Mouse (Mus musculus): ENCODE results near the gene Esyt2. TPM values are rescaled to one million over a fixed set of nuclear protein-coding genes. Genes with fewer than 3 reads are reported as not detected.

Esyt2 gene
- polyA plus RNA-seq, 1 experiment from 2014 or later = 20.9 TPM

- H3K4me2 ChIP-seq = no peak overlapping the region
- ATAC-seq (replicated peaks; ENCODE audit: low FRiP score) = no peak
- no peak overlapping the region for H3K9ac ChIP-seq (ENCODE audit: low read depth, low read length)
- no peaks in the 10 kb centered on the region for H3K27me3 ChIP-seq (replicated peaks; ENCODE audit: control insufficient read depth, insufficient read depth, low read length)
- no peak overlapping the region for H3K27ac ChIP-seq (ENCODE audit: low read depth, low read length)
- 75% methylated on average over 3 of the region's 3 CpGs for WGBS
- no peak overlapping the region for H3K4me3 ChIP-seq (ENCODE audit: low read depth, low read length)
- no peaks in the 10 kb centered on the region for H3K9me3 ChIP-seq (ENCODE audit: control insufficient read depth, low read length)
- H3K36me3 ChIP-seq (ENCODE audit: control insufficient read depth, insufficient read depth, low read length) = no peaks in the 10 kb centered on the region
- H3K4me1 ChIP-seq (replicated peaks; ENCODE audit: control insufficient read depth, insufficient read depth, low read length) = no peaks in the 10 kb centered on the region
- DNase-seq (ENCODE audit: low spot score) = no peak
These were observed 34.5 kb downstream of the Esyt2 start for GRCm38 (mm10) chr12:116315498-116315897.

GRCm38 (mm10) chr12:116317818-116318217 lies 36.8 kb downstream of the Esyt2 start:
- no peak overlapping the region for H3K27ac ChIP-seq (ENCODE audit: low read depth, low read length)
- H3K4me3 ChIP-seq (ENCODE audit: low read depth, low read length) = no peak overlapping the region
- no peaks in the 10 kb centered on the region for H3K4me1 ChIP-seq (replicated peaks; ENCODE audit: control insufficient read depth, insufficient read depth, low read length)
- no peaks in the 10 kb centered on the region for H3K36me3 ChIP-seq (ENCODE audit: control insufficient read depth, insufficient read depth, low read length)
- no peaks in the 10 kb centered on the region for H3K27me3 ChIP-seq (replicated peaks; ENCODE audit: control insufficient read depth, insufficient read depth, low read length)
- no peak overlapping the region for H3K9ac ChIP-seq (ENCODE audit: low read depth, low read length)
- no peaks in the 10 kb centered on the region for H3K9me3 ChIP-seq (ENCODE audit: control insufficient read depth, low read length)
- no peak overlapping the region for H3K4me2 ChIP-seq
- DNase-seq (ENCODE audit: low spot score) (no peak), ATAC-seq (replicated peaks; ENCODE audit: low FRiP score) (no peak)
- 60% methylated on average over 1 of the region's 1 CpGs for WGBS

GRCm38 (mm10) chr12:116325545-116325944 lies 44.5 kb downstream of the Esyt2 start:
- DNase-seq (ENCODE audit: low spot score) (no peak), ATAC-seq (replicated peaks; ENCODE audit: low FRiP score) (no peak)
- H3K27ac ChIP-seq (ENCODE audit: low read depth, low read length) = no peak overlapping the region
- H3K36me3 ChIP-seq (ENCODE audit: control insufficient read depth, insufficient read depth, low read length) = peaks cover 4% of the 10 kb centered on the region; the same call in 1 of the 2 replicates
- no peaks in the 10 kb centered on the region for H3K4me1 ChIP-seq (replicated peaks; ENCODE audit: control insufficient read depth, insufficient read depth, low read length)
- WGBS = 84% methylated on average over 4 of the region's 4 CpGs
- no peaks in the 10 kb centered on the region for H3K27me3 ChIP-seq (replicated peaks; ENCODE audit: control insufficient read depth, insufficient read depth, low read length)
- H3K9ac ChIP-seq (ENCODE audit: low read depth, low read length) = no peak overlapping the region
- no peak overlapping the region for H3K4me2 ChIP-seq
- H3K4me3 ChIP-seq (ENCODE audit: low read depth, low read length) = no peak overlapping the region
- H3K9me3 ChIP-seq (ENCODE audit: control insufficient read depth, low read length) = no peaks in the 10 kb centered on the region

- Histone ChIP-seq H3K4me1 (replicated peaks; ENCODE audit: control insufficient read depth, insufficient read depth, low read length) (no peaks in the 10 kb centered on the region), H3K36me3 (ENCODE audit: control insufficient read depth, insufficient read depth, low read length) (peaks cover 4% of the 10 kb centered on the region; the same call in 1 of the 2 replicates), H3K27me3 (replicated peaks; ENCODE audit: control insufficient read depth, insufficient read depth, low read length) (no peaks in the 10 kb centered on the region), H3K4me2 (no peak overlapping the region), H3K4me3 (ENCODE audit: low read depth, low read length) (no peak overlapping the region), H3K9ac (ENCODE audit: low read depth, low read length) (no peak overlapping the region), H3K9me3 (ENCODE audit: control insufficient read depth, low read length) (no peaks in the 10 kb centered on the region), H3K27ac (ENCODE audit: low read depth, low read length) (no peak overlapping the region)
- ATAC-seq (replicated peaks; ENCODE audit: low FRiP score) (no peak), DNase-seq (ENCODE audit: low spot score) (no peak)
- 75% methylated on average over 1 of the region's 1 CpGs for WGBS
These were observed 45.2 kb downstream of the Esyt2 start for GRCm38 (mm10) chr12:116326159-116326558.

- Histone ChIP-seq H3K4me1 (replicated peaks; ENCODE audit: control insufficient read depth, insufficient read depth, low read length) (no peaks in the 10 kb centered on the region), H3K27me3 (replicated peaks; ENCODE audit: control insufficient read depth, insufficient read depth, low read length) (no peaks in the 10 kb centered on the region), H3K27ac (ENCODE audit: low read depth, low read length) (no peak overlapping the region), H3K9me3 (ENCODE audit: control insufficient read depth, low read length) (no peaks in the 10 kb centered on the region), H3K4me3 (ENCODE audit: low read depth, low read length) (no peak overlapping the region), H3K4me2 (no peak overlapping the region), H3K36me3 (ENCODE audit: control insufficient read depth, insufficient read depth, low read length) (no peaks in the 10 kb centered on the region; the same call in 1 of the 2 replicates), H3K9ac (ENCODE audit: low read depth, low read length) (no peak overlapping the region)
- DNase-seq (ENCODE audit: low spot score) = no peak
- WGBS = 79% methylated on average over 5 of the region's 5 CpGs
- ATAC-seq (replicated peaks; ENCODE audit: low FRiP score) = no peak
These were observed 53.3 kb downstream of the Esyt2 start for GRCm38 (mm10) chr12:116334253-116334652.

- Histone ChIP-seq H3K9ac (ENCODE audit: low read depth, low read length) (no peak overlapping the region), H3K36me3 (ENCODE audit: control insufficient read depth, insufficient read depth, low read length) (no peaks in the 10 kb centered on the region; the same call in 1 of the 2 replicates), H3K4me3 (ENCODE audit: low read depth, low read length) (no peak overlapping the region), H3K27ac (ENCODE audit: low read depth, low read length) (no peak overlapping the region), H3K27me3 (replicated peaks; ENCODE audit: control insufficient read depth, insufficient read depth, low read length) (no peaks in the 10 kb centered on the region), H3K4me1 (replicated peaks; ENCODE audit: control insufficient read depth, insufficient read depth, low read length) (no peaks in the 10 kb centered on the region), H3K9me3 (ENCODE audit: control insufficient read depth, low read length) (no peaks in the 10 kb centered on the region), H3K4me2 (no peak overlapping the region)
- 0 out of 2 replicates have a peak, but pooled peaks have one; percentile 51 for ATAC-seq (replicated peaks; ENCODE audit: low FRiP score)
- 43% methylated on average over 1 of the region's 1 CpGs for WGBS
- DNase-seq (ENCODE audit: low spot score) = no peak
These were observed 59.2 kb downstream of the Esyt2 start for GRCm38 (mm10) chr12:116340160-116340559.

GRCm38 (mm10) chr12:116348755-116349286 lies 67.8 kb downstream of the Esyt2 start:
- no peak overlapping the region for H3K27ac ChIP-seq (ENCODE audit: low read depth, low read length)
- DNase-seq (ENCODE audit: low spot score) = no peak
- H3K4me1 ChIP-seq (replicated peaks; ENCODE audit: control insufficient read depth, insufficient read depth, low read length) = no peaks in the 10 kb centered on the region
- H3K27me3 ChIP-seq (replicated peaks; ENCODE audit: control insufficient read depth, insufficient read depth, low read length) = no peaks in the 10 kb centered on the region
- H3K4me3 ChIP-seq (ENCODE audit: low read depth, low read length) = no peak overlapping the region
- H3K9ac ChIP-seq (ENCODE audit: low read depth, low read length) = no peak overlapping the region
- no peak for ATAC-seq (replicated peaks; ENCODE audit: low FRiP score)
- H3K36me3 ChIP-seq (ENCODE audit: control insufficient read depth, insufficient read depth, low read length) = no peaks in the 10 kb centered on the region; the same call in 1 of the 2 replicates
- no peaks in the 10 kb centered on the region for H3K9me3 ChIP-seq (ENCODE audit: control insufficient read depth, low read length)
- H3K4me2 ChIP-seq = no peak overlapping the region

- Histone ChIP-seq H3K9ac (ENCODE audit: low read depth, low read length) (no peak overlapping the region), H3K9me3 (ENCODE audit: control insufficient read depth, low read length) (no peaks in the 10 kb centered on the region), H3K4me1 (replicated peaks; ENCODE audit: control insufficient read depth, insufficient read depth, low read length) (no peaks in the 10 kb centered on the region), H3K4me3 (ENCODE audit: low read depth, low read length) (no peak overlapping the region), H3K36me3 (ENCODE audit: control insufficient read depth, insufficient read depth, low read length) (no peaks in the 10 kb centered on the region; the same call in 1 of the 2 replicates), H3K4me2 (no peak overlapping the region), H3K27me3 (replicated peaks; ENCODE audit: control insufficient read depth, insufficient read depth, low read length) (no peaks in the 10 kb centered on the region), H3K27ac (ENCODE audit: low read depth, low read length) (no peak overlapping the region)
- WGBS = 84% methylated on average over 2 of the region's 2 CpGs
- DNase-seq (ENCODE audit: low spot score) (no peak), ATAC-seq (replicated peaks; ENCODE audit: low FRiP score) (no peak)
These were observed 68.4 kb downstream of the Esyt2 start for GRCm38 (mm10) chr12:116349376-116349775.

GRCm38 (mm10) chr12:116351022-116351421 lies 70.0 kb downstream of the Esyt2 start:
- DNase-seq (ENCODE audit: low spot score) = no peak
- no peaks in the 10 kb centered on the region; the same call in 1 of the 2 replicates for H3K36me3 ChIP-seq (ENCODE audit: control insufficient read depth, insufficient read depth, low read length)
- WGBS = 88% methylated on average over 4 of the region's 4 CpGs

More at GRCm38 (mm10) chr12:116351022-116351421, 70.0 kb downstream of the Esyt2 start:
- Histone ChIP-seq H3K9ac (ENCODE audit: low read depth, low read length) (no peak overlapping the region), H3K27me3 (replicated peaks; ENCODE audit: control insufficient read depth, insufficient read depth, low read length) (no peaks in the 10 kb centered on the region), H3K4me1 (replicated peaks; ENCODE audit: control insufficient read depth, insufficient read depth, low read length) (no peaks in the 10 kb centered on the region), H3K9me3 (ENCODE audit: control insufficient read depth, low read length) (no peaks in the 10 kb centered on the region), H3K4me2 (no peak overlapping the region), H3K27ac (ENCODE audit: low read depth, low read length) (no peak overlapping the region), H3K4me3 (ENCODE audit: low read depth, low read length) (no peak overlapping the region)
- ATAC-seq (replicated peaks; ENCODE audit: low FRiP score) = no peak
